Comparison of ENCODE assay signal across 14 mouse cellular contexts in genomic region chr15:25688424-25689283, GRCm38 (mm10).
DNase-seq lines count a peak whose midpoint lies in the region; ATAC-seq lines count a peak whose summit lies in the region.
"Had no signal": no experiment of that assay in that cellular context is flagged by ENCODE, and none has a peak within 500 bp of the region (broad histone marks: within the 10 kb centered on the region; RNA-seq: fewer than 3 reads in every experiment).

No protein-coding gene starts in this region.

- 55% methylated on average over 9 of the region's 9 CpGs for WGBS in limb, embryonic 12.5 days
- WGBS in limb, embryonic 10.5 days, result 69% methylated on average over 9 of the region's 9 CpGs
- WGBS in hindbrain, embryonic 16.5 days, result 50% methylated on average over 9 of the region's 9 CpGs
- WGBS in kidney, embryonic 15.5 days, result 29% methylated on average over 9 of the region's 9 CpGs
- 57% methylated on average over 9 of the region's 9 CpGs for WGBS in stomach, embryonic 15.5 days

- no peak for DNase-seq in limb, embryonic 10.5 days (ENCODE audit: low spot score)
- DNase-seq in right cerebral cortex, postnatal 25 days, result no peak
- no peak for DNase-seq in adrenal gland, postnatal 4 days (ENCODE audit: low spot score in 2 of 2)
- DNase-seq: cerebellum, adult 18-20 months; embryo, embryonic 11 days; lung, postnatal 14 days had no signal

- H3K27me3 ChIP-seq in limb, embryonic 12.5 days, result no peaks in the 10 kb centered on the region
- H3K27me3 ChIP-seq in limb, embryonic 10.5 days (ENCODE audit: low read depth, poor library complexity, severe bottlenecking), result no peaks in the 10 kb centered on the region
- H3K27me3 ChIP-seq in hindbrain, embryonic 16.5 days (replicated peaks; ENCODE audit: control insufficient read depth, insufficient read depth, low read length), result no peaks in the 10 kb centered on the region
- no peaks in the 10 kb centered on the region for H3K27me3 ChIP-seq in kidney, embryonic 15.5 days
- no peaks in the 10 kb centered on the region for H3K27me3 ChIP-seq in stomach, embryonic 15.5 days (replicated peaks)
- H3K27me3 ChIP-seq: midbrain, embryonic 12.5 days had no signal

- ATAC-seq in limb, embryonic 12.5 days (ENCODE audit: insufficient number of reproducible peaks, insufficient read depth, low FRiP score, low TSS enrichment, low read depth), result 0 out of 2 replicates have a peak, but pooled peaks have one; percentile 26
- ATAC-seq in hindbrain, embryonic 16.5 days, result 0 out of 2 replicates have a peak, but pooled peaks have one; percentile 24
- ATAC-seq in kidney, embryonic 15.5 days (replicated peaks; ENCODE audit: low FRiP score), result peak; percentile 92
- ATAC-seq in stomach, embryonic 15.5 days (ENCODE audit: insufficient read depth, low FRiP score, low read depth), result peak; percentile 57; the same call in 1 of the 2 replicates
- ATAC-seq: activated CD4-positive, CD25-positive, alpha-beta regulatory T cell, adult 4 months had no signal

- H3K36me3 ChIP-seq in limb, embryonic 12.5 days, result 0 out of 2 replicates have a peak, but pooled peaks cover 4% of the 10 kb centered on the region
- peaks cover 6% of the 10 kb centered on the region; the same call in 1 of the 2 replicates for H3K36me3 ChIP-seq in limb, embryonic 10.5 days
- no peaks in the 10 kb centered on the region for H3K36me3 ChIP-seq in hindbrain, embryonic 16.5 days (ENCODE audit: control insufficient read depth, insufficient read depth, low read length)
- no peaks in the 10 kb centered on the region for H3K36me3 ChIP-seq in kidney, embryonic 15.5 days
- no peaks in the 10 kb centered on the region for H3K36me3 ChIP-seq in stomach, embryonic 15.5 days
- H3K36me3 ChIP-seq: forebrain, embryonic 10.5 days; G1E; midbrain, embryonic 12.5 days had no signal

- H3K9ac ChIP-seq in limb, embryonic 12.5 days (replicated peaks), result no peak overlapping the region
- no peak overlapping the region for H3K9ac ChIP-seq in hindbrain, embryonic 16.5 days (ENCODE audit: low read depth, low read length)
- no peak overlapping the region for H3K9ac ChIP-seq in kidney, embryonic 15.5 days
- no peak overlapping the region for H3K9ac ChIP-seq in stomach, embryonic 15.5 days

- no peak overlapping the region for H3K27ac ChIP-seq in limb, embryonic 12.5 days
- H3K27ac ChIP-seq in limb, embryonic 10.5 days, result no peak overlapping the region
- H3K27ac ChIP-seq in hindbrain, embryonic 16.5 days (ENCODE audit: low read depth, low read length), result no peak overlapping the region
- H3K27ac ChIP-seq in kidney, embryonic 15.5 days, result peak overlapping the region; percentile 80
- no peak overlapping the region for H3K27ac ChIP-seq in stomach, embryonic 15.5 days

- peaks cover 40% of the 10 kb centered on the region for H3K4me1 ChIP-seq in limb, embryonic 12.5 days (replicated peaks)
- H3K4me1 ChIP-seq in limb, embryonic 10.5 days, result peaks cover 36% of the 10 kb centered on the region
- H3K4me1 ChIP-seq in hindbrain, embryonic 16.5 days (ENCODE audit: control insufficient read depth, insufficient read depth, low read depth, low read length), result peaks cover 6% of the 10 kb centered on the region
- H3K4me1 ChIP-seq in kidney, embryonic 15.5 days, result peaks cover 54% of the 10 kb centered on the region
- H3K4me1 ChIP-seq in stomach, embryonic 15.5 days, result peaks cover 17% of the 10 kb centered on the region

- H3K4me2 ChIP-seq in limb, embryonic 12.5 days, result no peak overlapping the region
- no peak overlapping the region for H3K4me2 ChIP-seq in hindbrain, embryonic 16.5 days (ENCODE audit: low read length)
- H3K4me2 ChIP-seq in kidney, embryonic 15.5 days, result no peak overlapping the region
- no peak overlapping the region for H3K4me2 ChIP-seq in stomach, embryonic 15.5 days
- H3K4me2 ChIP-seq: midbrain, embryonic 12.5 days had no signal

- no peaks in the 10 kb centered on the region for H3K9me3 ChIP-seq in limb, embryonic 12.5 days
- H3K9me3 ChIP-seq in limb, embryonic 10.5 days (replicated peaks), result no peaks in the 10 kb centered on the region
- H3K9me3 ChIP-seq in hindbrain, embryonic 16.5 days (ENCODE audit: control insufficient read depth, low read length), result no peaks in the 10 kb centered on the region
- no peaks in the 10 kb centered on the region for H3K9me3 ChIP-seq in kidney, embryonic 15.5 days (replicated peaks)
- no peaks in the 10 kb centered on the region for H3K9me3 ChIP-seq in stomach, embryonic 15.5 days
- H3K9me3 ChIP-seq: forebrain, embryonic 10.5 days; midbrain, embryonic 12.5 days had no signal

- H3K4me3 ChIP-seq in limb, embryonic 12.5 days (replicated peaks), result no peak overlapping the region
- no peak overlapping the region for H3K4me3 ChIP-seq in limb, embryonic 10.5 days
- no peak overlapping the region for H3K4me3 ChIP-seq in hindbrain, embryonic 16.5 days (ENCODE audit: low read length)
- no peak overlapping the region for H3K4me3 ChIP-seq in kidney, embryonic 15.5 days (replicated peaks)
- H3K4me3 ChIP-seq in stomach, embryonic 15.5 days (replicated peaks), result no peak overlapping the region
- H3K4me3 ChIP-seq: forebrain, embryonic 10.5 days; midbrain, embryonic 12.5 days had no signal

Comparison
In these comparisons a context has a peak if more than half of its experiments do, and no peak if none do; other contexts are left out.
1. ATAC-seq: peak in every context shown above with its lines; median percentile 92 in kidney, embryonic 15.5 days; 57 in stomach, embryonic 15.5 days; 26 in limb, embryonic 12.5 days; 24 in hindbrain, embryonic 16.5 days.